Mouse (Mus musculus) heart, embryonic 11.5 days (tissue): ENCODE results near the gene Zfp827. TPM values are rescaled to one million over a fixed set of nuclear protein-coding genes. Genes with fewer than 3 reads are reported as not detected.
A peak's percentile ranks its signal among the peaks of the same experiment; 100 is the strongest.

Experiments
- ATAC-seq: fragments of 200-750 bp; cut with Nextera tagmentation; replicated peaks from 2 replicates; pipeline ENCODE4 v1.8.0; 2017; ENCODE audit warnings: moderate library complexity; ENCODE audit not compliant: insufficient number of reproducible peaks, low FRiP score, low TSS enrichment
- H3K27ac ChIP-seq: fragments of 300-500 bp; sonication (generic); 2 replicates; pipeline ENCODE4 v1.5.1; 2014; ENCODE audit warnings: mild to moderate bottlenecking, low read depth, low read length
- H3K27me3 ChIP-seq: fragments of 300-500 bp; sonication (generic); 2 replicates; pipeline ENCODE4 v1.6.1; 2014; ENCODE audit warnings: mild to moderate bottlenecking, low read length, mixed read lengths; ENCODE audit not compliant: control insufficient read depth, insufficient read depth
- H3K36me3 ChIP-seq: fragments of 300-500 bp; sonication (generic); 2 replicates; pipeline ENCODE4 v1.6.1; 2014; ENCODE audit warnings: mild to moderate bottlenecking, low read length, moderate library complexity, mixed read lengths; ENCODE audit not compliant: control insufficient read depth, insufficient read depth
- H3K4me1 ChIP-seq: fragments of 300-500 bp; sonication (generic); 2 replicates; pipeline ENCODE4 v1.6.1; 2014; ENCODE audit warnings: low read length; ENCODE audit not compliant: control insufficient read depth, insufficient read depth
- H3K4me2 ChIP-seq: fragments of 300-500 bp; sonication (generic); 2 replicates; pipeline ENCODE4 v1.6.1; 2014; ENCODE audit warnings: mild to moderate bottlenecking, moderate library complexity
- H3K4me3 ChIP-seq: fragments of 300-500 bp; sonication (generic); 2 replicates; pipeline ENCODE4 v1.5.1; 2014; ENCODE audit warnings: low read depth, low read length
- H3K9ac ChIP-seq: fragments of 300-500 bp; sonication (generic); 2 replicates; pipeline ENCODE4 v1.6.1; 2014; ENCODE audit warnings: mild to moderate bottlenecking, low read depth, low read length, moderate library complexity
- H3K9me3 ChIP-seq: fragments of 300-500 bp; sonication (generic); replicated peaks from 2 replicates; pipeline ENCODE4 v1.6.1; 2016; ENCODE audit warnings: low read length; ENCODE audit not compliant: control insufficient read depth
- WGBS: fragments of 180-500 bp; shearing (Covaris S2); extraction: QIAGEN DNeasy Blood & Tissue Kit; methylation state at CpG from one replicate; pipeline ENCODE4 v1.1.7; 2014; ENCODE audit not compliant: insufficient replicate concordance; 5-methylcytosine and 5-hydroxymethylcytosine counted together
- polyA plus RNA-seq: library from polyadenylated mRNA; unstranded; fragments of >200 nt; fragmentation: Nextera tagmentation; extraction: Ambion mirVana; gene quantifications from 2 replicates; pipeline ENCODE4 v1.2.1, GENCODE M21; 2014

Gene Zfp827
- polyA plus RNA-seq, 1 experiment from 2014 or later: 11.3 TPM

DNA sequence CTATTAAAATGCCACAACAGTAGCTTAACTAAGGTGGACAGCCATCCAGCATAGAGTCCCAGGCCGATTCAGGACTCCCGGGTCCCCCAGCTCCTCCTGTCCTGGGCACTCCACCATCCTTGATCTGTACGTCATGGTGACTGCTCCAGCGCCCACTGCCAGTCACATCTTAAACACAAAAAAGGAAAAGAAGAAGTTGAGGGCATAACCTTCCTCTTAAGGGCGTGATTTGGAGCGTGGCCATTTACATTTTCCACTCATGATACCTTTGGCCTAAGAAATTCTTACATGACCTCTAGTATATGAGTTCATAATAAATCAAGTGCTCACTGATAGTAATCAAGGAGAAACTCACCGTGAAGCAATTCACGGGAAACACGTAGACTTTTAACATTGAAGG, 131.2 kb downstream of the Zfp827 start:
- H3K27me3 ChIP-seq: no peaks in the 10 kb centered on the region
- no peak overlapping the region for H3K4me2 ChIP-seq
- H3K9ac ChIP-seq: no peak overlapping the region
- H3K9me3 ChIP-seq: no peaks in the 10 kb centered on the region
- H3K36me3 ChIP-seq: peaks cover 2% of the 10 kb centered on the region; the same call in 1 of the 2 replicates
- ATAC-seq: no peak
- H3K4me1 ChIP-seq: peaks cover 20% of the 10 kb centered on the region
- no peak overlapping the region for H3K4me3 ChIP-seq
- no peak overlapping the region for H3K27ac ChIP-seq
- WGBS: 87% methylated on average over 9 of the region's 9 CpGs

DNA sequence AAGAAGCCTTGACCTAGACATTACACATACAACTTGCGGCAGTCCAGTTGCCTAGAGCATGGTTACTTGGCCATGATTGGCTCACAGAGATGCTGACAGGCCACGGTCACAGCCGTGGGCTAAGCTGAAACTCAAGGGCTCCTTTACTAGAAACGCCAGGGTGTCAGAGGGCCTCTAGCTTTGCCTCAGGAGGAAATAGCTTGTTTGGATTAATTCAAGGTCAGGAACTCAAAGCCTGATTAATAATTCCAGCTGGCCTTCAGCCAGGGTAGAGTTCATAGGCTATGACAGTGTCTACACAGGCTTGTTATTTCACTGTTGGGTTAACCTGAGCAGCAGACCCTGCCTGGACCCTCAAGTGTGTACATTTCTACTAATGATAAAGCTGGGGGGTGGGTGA, 132.1 kb downstream of the Zfp827 start:
- H3K27me3 ChIP-seq: no peaks in the 10 kb centered on the region
- no peak overlapping the region for H3K27ac ChIP-seq
- no peak overlapping the region for H3K9ac ChIP-seq
- no peak overlapping the region for H3K4me3 ChIP-seq
- no peaks in the 10 kb centered on the region for H3K9me3 ChIP-seq
- ATAC-seq: no peak
- peaks cover 20% of the 10 kb centered on the region for H3K4me1 ChIP-seq
- peaks cover 2% of the 10 kb centered on the region; the same call in 1 of the 2 replicates for H3K36me3 ChIP-seq
- H3K4me2 ChIP-seq: no peak overlapping the region
- WGBS: 68% methylated on average over 4 of the region's 4 CpGs

DNA sequence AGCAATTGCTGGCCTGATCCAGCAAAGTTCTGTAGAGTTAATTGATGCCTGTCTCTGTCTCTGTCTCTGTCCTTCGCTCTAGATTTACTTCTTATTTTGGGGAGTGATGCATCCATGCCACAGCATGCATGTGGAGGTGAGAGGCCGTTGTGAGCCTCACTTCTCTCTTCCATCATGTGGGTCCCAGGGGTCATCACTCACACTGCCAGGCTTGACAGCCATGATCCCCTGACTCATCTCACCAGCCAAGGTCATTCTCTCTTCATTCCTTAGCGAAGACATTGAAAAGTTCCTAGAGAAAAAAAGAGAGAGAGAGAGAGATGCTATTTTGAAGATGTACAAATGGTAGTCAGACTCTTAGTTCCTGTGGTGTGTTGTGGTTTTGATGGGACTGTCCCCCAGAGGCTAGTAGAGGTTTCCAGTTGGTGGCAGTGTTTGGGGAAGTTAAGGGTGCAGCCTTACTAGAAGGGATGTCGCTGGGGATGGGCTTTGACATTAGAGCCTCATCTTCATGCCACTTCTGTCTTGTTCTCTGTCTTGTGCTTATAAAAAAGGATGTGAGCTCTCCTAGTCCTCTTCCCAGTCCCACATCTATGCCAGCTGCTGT, 133.0 kb downstream of the Zfp827 start:
- no peaks in the 10 kb centered on the region for H3K9me3 ChIP-seq
- H3K4me1 ChIP-seq: peaks cover 20% of the 10 kb centered on the region
- H3K4me2 ChIP-seq: no peak overlapping the region
- no peaks in the 10 kb centered on the region for H3K27me3 ChIP-seq
- ATAC-seq: no peak
- H3K9ac ChIP-seq: no peak overlapping the region
- 76% methylated on average over 4 of the region's 4 CpGs for WGBS
- H3K27ac ChIP-seq: 0 out of 2 replicates have a peak overlapping the region, but pooled peaks have one; percentile 12
- H3K4me3 ChIP-seq: no peak overlapping the region
- H3K36me3 ChIP-seq: peaks cover 2% of the 10 kb centered on the region; the same call in 1 of the 2 replicates

DNA sequence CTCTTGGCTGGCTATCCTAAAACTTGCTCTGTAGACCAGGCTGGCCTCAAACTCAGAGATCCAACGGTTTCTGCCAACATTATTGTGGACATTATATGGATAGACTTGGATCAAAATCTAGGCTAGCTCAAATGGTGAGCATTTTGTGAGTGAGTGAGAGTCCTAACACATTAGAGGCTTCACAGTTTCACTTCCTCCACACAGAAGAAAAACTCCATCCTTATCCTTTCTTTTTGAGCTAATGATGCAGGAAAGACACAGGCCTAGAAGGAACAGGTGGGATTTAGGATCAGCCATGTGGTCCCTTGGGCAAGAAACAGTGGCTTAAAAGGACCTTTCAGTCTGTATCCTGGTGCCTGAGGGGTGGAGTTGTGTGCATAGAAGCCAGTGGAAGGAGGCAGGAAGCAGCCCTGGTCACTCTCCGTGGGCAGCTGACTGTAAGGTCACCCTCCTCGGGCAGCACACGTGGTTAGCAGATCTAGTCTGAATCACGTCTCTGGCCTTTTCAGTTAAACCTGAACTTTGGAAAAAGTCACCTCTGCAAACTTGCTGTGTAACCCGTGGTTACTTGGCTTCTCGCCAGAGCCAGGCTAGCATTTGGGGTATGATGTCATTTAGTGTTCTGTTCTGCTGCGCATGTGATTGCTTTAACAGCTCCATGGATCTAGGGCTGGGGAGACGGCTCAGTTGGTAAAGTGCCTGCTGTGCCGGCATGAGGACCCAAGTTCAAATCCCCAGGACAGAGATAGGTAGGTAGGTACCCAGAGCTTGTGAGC, 134.5 kb downstream of the Zfp827 start:
- Histone ChIP-seq H3K36me3 (no peaks in the 10 kb centered on the region), H3K9me3 (no peaks in the 10 kb centered on the region), H3K27ac (peak overlapping the region; percentile 73), H3K9ac (no peak overlapping the region), H3K4me3 (no peak overlapping the region), H3K27me3 (no peaks in the 10 kb centered on the region), H3K4me2 (no peak overlapping the region; the same call in 1 of the 2 replicates), H3K4me1 (peaks cover 20% of the 10 kb centered on the region)
- peak; percentile 56; the same call in 1 of the 2 replicates for ATAC-seq
- 43% methylated on average over 10 of the region's 10 CpGs for WGBS

DNA sequence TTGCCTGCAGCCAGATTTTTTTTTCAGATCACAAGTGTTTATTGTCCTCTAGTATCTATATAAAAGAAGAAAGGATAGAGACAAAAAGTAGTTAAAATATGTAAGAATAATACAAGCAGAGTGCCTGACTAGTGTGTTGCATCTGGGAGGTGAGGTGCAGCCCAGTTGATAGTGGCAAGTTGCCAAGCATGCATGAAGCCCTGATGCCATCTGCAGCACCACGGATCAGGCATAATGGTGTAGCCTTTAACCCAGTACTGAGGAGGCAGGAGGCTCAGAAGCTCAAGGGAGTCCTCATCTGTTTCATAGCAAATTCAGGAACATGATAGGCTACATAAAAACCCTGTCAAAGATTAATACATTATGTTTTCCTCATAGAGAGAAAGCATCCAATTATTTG, 136.1 kb downstream of the Zfp827 start:
- H3K4me3 ChIP-seq: no peak overlapping the region
- no peak overlapping the region for H3K27ac ChIP-seq
- peaks cover 20% of the 10 kb centered on the region for H3K4me1 ChIP-seq
- no peaks in the 10 kb centered on the region for H3K9me3 ChIP-seq
- no peak for ATAC-seq
- no peak overlapping the region for H3K4me2 ChIP-seq
- H3K9ac ChIP-seq: no peak overlapping the region
- H3K36me3 ChIP-seq: no peaks in the 10 kb centered on the region
- 54% methylated on average over 1 of the region's 1 CpGs for WGBS
- no peaks in the 10 kb centered on the region for H3K27me3 ChIP-seq

DNA sequence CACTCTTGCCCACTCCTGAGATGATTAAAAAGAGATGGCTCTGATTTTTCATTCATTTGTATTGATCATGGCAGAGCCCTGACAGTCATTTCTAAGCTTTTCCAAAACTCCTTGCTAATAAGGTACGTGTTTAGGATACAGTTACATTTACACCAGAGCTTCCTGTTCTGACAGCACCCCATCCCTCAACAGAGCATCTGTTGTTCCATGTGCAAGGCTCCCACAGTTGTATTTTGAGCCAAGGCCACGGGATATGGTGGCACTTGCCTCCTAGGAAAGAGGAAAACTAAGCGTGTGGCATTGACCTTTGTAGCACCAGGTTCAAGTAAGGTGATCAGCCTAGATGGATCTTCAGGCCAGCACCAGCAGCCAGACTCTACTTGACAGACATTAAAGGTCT, 137.0 kb downstream of the Zfp827 start:
- H3K4me3 ChIP-seq: no peak overlapping the region
- H3K9me3 ChIP-seq: no peaks in the 10 kb centered on the region
- 81% methylated on average over 3 of the region's 3 CpGs for WGBS
- no peak overlapping the region for H3K4me2 ChIP-seq
- ATAC-seq: no peak
- H3K36me3 ChIP-seq: no peaks in the 10 kb centered on the region
- peaks cover 17% of the 10 kb centered on the region for H3K4me1 ChIP-seq
- no peak overlapping the region for H3K27ac ChIP-seq
- no peaks in the 10 kb centered on the region for H3K27me3 ChIP-seq
- H3K9ac ChIP-seq: no peak overlapping the region

DNA sequence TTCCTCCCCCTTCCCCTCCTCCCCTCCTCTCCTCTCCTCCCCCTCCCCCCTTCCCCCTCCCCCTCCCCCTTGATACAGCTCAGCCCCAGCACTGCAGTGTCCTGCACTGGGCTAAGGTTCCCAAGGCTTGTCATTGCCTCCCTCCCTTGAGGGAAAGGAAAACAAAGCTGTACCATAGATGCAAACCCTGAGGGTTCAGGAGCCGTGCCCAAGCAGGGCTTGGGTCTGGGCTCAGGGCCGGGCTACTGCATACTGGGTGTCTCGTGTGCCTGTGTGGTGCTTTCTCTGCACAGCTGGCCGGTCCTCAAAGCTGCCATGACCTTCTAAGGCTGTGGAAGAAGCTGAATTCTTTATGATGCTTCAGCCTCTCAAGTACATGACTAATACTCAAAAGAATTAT, 145.4 kb downstream of the Zfp827 start:
- 58% methylated on average over 4 of the region's 4 CpGs for WGBS

DNA sequence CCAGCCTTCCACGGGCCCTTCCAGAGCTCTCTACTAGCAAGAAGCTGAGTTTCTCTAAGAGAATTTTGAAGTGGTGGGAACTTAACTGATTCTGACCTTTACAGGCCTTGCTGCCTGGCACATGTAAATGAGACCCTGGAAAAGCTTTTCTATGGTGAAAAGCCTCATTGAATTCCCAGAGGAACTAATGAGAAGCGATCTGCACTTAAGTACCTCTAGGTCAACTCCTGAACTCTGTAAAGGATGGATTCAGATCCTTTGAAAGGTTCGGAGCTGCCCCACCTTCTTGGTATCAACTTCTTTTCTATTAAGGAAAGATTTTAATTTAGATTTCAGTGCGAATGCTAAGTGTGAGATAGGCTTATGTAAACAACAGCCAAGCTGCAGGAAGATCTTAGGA, 147.8 kb downstream of the Zfp827 start:
- H3K4me3 ChIP-seq: no peak overlapping the region
- no peaks in the 10 kb centered on the region for H3K27me3 ChIP-seq
- H3K27ac ChIP-seq: no peak overlapping the region
- H3K4me1 ChIP-seq: peaks cover 3% of the 10 kb centered on the region
- H3K4me2 ChIP-seq: no peak overlapping the region
- H3K9ac ChIP-seq: no peak overlapping the region
- H3K9me3 ChIP-seq: no peaks in the 10 kb centered on the region
- 55% methylated on average over 4 of the region's 4 CpGs for WGBS
- peaks cover 15% of the 10 kb centered on the region for H3K36me3 ChIP-seq
- ATAC-seq: no peak

More for the DNA sequence above, 145.4 kb downstream of the Zfp827 start:
- no peak overlapping the region for H3K4me3 ChIP-seq
- no peak overlapping the region for H3K27ac ChIP-seq
- H3K27me3 ChIP-seq: no peaks in the 10 kb centered on the region
- peaks cover 3% of the 10 kb centered on the region for H3K4me1 ChIP-seq
- no peaks in the 10 kb centered on the region; the same call in 1 of the 2 replicates for H3K36me3 ChIP-seq
- H3K4me2 ChIP-seq: no peak overlapping the region
- H3K9ac ChIP-seq: no peak overlapping the region
- ATAC-seq: peak; percentile 42; the same call in 1 of the 2 replicates
- no peaks in the 10 kb centered on the region for H3K9me3 ChIP-seq
